Mouse (Mus musculus) urinary bladder, postnatal 4 days (tissue): Measurements from ENCODE around the gene Fry.
A peak's percentile ranks its signal among the peaks of the same experiment; 100 is the strongest.

ENCODE experiments used
- DNase-seq, 2 experiments: peaks; one replicate each; pipeline ENCODE4 v3.0.0; 2021 to 2022; ENCODE audit warnings: low spot score in 2 of 2

Fry gene

DNA sequence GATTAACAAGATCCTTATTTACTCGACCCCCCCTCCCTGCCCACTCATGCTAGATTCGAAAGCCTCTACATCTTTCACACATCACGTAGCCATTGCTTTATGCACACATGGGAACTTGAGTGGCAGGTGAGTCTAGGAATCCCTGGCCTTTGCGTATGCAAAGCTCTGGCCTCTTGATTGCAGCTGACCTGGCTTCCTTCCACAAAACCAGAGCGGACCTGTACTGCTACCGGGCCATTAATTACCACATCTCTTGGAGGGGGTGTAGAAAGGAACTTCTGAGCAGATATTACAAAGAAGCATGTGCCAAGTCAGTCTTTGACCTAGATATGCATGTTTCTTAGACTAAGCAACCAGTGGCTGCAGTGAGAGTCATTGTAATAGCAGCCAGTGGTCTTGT is 55.4 kb downstream of the Fry start:
- DNase-seq = no peak

DNA sequence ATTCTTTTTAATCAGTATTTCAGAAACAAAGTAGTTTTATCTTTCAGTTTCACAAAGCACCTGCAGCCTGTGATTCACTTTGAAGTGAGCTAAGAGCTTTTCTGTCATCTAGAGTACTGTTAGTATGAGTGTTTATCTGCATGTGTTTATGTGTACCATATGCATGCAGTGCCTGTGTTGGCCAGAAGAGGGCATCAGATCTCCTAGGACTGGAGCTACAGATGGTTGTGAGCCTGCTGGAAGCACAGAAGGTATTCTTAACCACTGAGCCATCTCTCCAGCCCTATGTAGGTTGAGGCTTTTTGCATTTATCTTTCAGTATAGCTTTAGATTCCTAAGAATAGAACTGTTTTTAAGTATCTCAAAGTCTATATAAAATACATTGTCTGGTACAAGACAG is 56.5 kb downstream of the Fry start:
- DNase-seq = no peak

DNA sequence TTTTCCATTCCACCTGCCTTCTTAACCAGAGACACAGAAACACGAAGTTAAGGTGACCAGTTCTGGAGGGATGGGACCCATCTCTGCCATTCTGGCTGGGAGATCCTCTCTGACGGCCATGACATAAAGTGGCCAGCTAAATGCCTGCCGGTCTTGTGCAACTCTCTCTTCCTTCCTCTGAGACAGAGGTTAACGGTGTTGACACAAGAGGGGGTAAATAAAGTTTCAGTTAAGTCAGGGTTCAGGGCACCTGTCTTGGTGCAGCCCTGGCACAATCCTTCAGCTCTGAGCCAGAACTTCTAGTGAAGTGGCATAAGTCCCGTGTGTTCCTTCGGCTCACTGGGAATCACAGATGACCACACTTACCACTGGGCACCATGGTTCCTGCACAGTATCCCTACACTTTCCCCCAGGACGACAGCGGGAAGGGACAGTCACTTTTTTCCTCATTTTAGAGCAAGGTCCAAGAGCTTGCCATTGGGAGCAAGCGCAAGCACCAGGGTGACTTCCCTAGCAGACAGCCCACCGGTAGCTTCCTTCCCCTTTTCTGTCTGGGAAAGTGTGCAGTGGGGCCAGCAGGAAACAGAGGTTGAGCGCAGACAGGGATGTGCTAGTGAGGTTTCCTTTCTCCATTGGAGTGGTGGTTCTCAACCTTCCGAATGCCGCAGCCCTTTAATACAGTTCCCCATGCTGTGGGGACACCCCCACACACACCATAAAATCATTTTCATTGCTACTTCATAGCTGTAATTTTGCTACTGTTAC is 58.0 kb downstream of the Fry start:
- no peak for DNase-seq

- DNase-seq = no peak
Measured at GRCm38 (mm10) chr5:150177757-150178156, 59.3 kb downstream of the Fry start.

DNA sequence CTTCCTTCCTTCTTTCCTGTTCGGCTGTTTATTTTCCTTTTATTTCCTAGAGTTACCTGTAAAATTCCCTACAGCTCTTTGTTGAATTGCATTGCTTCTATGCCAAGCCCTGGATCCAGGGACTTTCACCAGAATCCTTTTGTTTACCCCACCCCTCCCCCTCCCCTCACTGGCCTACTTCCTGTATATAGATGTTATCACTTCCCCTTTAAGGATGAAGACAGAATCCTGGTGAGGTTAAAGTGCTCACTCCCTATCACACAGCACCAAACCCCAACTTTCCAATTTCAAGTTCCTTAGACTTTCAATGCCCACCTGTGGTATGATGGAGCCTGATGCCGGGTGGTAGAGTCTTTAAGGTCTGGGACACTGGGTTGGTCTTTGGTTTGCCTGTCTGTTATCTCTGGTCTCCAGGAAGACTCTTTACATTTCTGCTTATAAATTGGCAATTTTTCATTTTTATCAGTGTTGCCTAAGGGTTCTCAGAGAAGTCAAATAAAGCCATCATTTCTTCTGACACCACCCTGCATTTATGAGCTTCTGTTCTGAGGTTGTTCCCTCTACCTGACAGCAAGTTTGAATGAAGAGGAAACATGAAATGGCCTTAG is 59.9 kb downstream of the Fry start:
- DNase-seq = no peak

DNA sequence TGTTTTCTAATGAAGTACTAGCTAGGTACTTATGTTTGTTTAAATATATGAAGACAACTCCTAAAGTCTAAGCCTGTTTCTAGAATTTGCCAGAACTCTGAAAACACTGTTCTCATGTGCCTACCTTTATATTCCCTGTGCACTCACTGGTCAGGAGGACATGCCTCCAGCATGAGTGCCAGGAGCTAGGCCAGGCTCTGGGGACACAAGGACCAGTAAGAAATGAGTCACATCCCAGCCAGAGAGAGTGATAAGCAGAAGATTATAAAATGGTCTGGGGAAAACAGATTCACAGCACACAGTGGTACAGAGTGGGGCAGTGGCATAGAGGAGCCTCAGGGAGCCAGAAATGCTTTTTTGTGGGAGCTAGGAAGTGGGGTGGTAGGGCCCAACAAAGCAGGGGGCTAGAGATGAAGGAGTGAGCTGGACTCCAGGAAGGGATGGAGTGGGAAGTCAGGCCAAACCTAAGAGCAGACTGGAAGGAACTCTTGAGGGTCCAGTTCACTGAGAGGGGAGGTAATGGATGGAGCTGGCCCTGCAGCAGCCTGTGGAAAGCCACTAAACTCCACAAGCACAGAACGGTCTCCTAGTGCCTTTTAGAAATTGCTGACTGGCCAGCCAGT is 62.7 kb downstream of the Fry start:
- DNase-seq = no peak

- DNase-seq = no peak
Measured at GRCm38 (mm10) chr5:150184959-150185358, 66.5 kb downstream of the Fry start.

- no peak for DNase-seq
Measured at GRCm38 (mm10) chr5:150186121-150186520, 67.7 kb downstream of the Fry start.

DNA sequence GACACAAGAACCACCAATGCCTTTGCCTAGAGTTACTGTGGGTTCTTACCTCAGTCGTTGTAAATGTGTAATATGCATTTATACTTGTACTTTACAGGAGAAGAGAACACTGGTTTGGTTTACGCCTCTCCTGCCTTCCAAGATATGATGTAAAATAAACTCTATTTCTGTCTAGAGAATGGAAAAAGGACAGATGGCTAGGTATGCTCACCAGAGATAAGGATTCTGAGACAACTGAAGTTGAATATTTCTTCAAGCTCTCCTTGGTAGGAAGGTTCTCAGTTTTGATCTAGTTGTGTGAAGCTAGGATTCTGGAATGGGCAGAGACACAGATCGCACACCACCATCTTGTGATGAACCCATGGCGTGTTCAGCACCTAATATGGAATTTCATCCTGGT is 68.2 kb downstream of the Fry start:
- DNase-seq = no peak

DNA sequence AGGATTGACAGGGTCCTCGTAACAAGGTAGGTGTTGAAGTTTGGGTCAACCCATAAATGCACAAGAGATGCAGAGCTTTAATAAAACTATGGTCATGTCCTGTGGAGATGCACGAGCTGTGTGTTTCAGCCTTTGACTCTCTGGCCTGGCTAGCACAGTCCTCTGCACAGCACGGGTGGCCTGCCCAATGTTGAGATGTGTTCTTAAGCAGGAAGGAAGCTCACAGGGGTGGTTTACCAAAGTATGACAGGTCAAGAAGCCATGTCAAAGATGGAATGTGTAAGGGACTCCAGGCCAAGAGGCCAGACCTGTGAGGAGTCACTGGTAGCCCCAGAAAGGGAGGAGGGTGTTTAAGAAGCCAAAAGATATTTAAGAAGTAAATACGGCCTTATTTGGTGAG is 69.6 kb downstream of the Fry start:
- DNase-seq = no peak

DNA sequence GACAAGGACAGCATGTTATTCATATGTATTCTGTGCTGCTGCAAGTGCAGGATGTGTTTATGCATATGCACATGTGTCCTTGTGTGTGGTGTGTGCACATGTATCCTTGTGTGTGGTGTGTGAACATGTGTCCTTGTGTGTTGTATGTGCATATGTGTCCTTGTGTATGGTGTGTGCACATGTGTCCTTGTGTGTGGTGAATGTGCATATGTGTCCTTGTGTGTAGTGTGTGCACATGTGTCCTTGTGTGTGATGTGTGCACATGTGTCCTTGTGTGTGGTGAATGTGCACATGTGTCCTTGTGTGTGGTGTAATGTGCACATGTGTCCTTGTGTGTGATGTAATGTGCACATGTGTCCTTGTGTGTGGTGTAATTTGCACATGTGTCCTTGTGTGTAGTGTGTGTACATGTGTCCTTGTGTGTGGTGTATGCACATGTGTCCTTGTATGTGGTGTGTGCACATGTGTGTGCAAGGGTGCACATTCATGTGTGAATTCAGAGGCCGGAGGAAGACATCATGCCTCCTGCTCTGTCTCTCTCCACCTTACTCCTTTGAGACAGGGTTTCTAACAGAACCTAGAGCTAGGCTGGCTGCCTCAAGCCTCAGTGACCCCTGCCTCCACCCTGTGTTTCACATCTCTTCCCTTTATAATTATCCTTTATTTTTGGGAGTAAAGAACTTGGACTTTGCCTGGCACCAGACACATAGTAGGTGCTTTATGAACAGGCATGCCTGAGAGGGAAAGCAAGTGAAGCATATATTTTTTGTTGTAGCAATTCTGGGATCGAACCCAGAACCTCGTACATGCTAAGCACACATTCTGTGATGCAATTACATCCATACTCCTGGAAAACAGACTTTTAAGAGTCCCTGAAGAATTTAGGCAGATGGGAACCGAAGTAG is 72.3 kb downstream of the Fry start:
- DNase-seq = no peak

DNA sequence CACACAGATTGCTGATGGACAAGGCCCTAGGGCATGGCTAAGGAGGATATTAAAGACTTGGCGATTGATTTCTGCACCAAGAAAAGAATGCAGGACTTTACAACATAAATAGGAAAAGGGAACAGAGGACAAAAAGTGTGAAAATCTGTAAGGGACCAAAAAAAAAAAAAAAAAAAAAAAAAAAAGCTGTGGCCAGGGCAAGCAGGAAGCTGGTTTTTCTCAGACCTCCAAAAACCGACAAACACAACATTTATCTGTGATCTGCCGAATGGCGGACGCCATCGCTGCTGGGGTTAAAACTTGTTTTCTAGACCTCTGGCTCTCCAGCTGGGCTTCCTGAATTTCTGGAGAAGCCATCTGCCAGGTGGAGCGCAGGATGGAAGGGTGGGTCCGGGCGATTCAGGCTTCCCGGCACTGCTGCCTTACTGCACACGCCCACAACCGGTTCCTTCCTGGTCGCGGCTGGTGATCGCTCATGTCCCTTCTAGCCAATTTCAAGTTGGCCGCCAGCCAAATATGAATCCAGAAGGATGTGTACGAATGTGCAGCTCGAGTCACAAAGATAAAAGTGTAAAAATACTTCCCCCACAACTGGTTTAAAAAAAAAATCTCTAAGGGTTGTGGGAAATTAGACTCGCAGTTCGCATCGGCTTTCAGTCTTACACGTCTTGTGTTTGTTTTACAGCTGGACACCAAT is 77.2 kb downstream of the Fry start:
- peak; percentile 65 to 76 for DNase-seq

DNA sequence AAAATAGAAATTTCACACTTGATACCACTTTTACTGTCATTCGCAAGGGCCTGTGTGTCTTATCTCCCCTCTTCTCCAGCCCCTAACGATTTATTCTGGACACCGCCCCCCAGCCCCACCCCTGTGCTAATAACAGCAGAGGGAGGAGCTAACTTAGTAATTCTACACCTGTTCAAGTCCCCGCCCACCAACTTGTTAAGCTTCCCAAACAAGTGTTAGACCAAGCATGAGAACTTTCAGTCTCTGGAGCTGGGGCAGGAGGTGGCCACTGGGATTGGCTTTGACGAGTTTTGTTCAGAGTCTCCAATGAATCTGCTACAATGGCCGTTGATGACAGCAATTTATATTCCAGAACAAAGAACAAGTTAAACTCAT is 77.8 kb downstream of the Fry start:
- peak in 1 of 2 experiments; percentile 36 for DNase-seq

- no peak for DNase-seq
Measured at GRCm38 (mm10) chr5:150196881-150197311, 78.5 kb downstream of the Fry start.

DNA sequence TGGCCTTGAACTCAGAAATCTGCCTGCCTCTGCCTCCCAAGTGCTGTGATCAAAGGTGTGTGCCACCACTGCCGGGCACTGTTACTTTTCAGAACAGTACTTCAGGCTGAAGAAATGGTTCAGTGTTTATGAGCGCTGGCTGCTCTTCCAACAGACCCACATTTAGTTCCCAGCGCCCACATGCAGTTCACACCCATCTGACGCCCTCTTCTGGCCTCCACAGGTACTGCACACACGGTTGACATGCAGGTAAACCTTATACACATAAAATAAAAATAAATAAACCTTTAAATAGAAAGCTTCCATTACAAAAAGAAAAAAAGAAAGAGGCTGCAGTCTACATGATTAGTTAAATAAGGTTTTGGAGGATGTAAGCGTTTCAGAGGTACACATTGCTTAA is 88.3 kb downstream of the Fry start:
- DNase-seq = no peak

DNA sequence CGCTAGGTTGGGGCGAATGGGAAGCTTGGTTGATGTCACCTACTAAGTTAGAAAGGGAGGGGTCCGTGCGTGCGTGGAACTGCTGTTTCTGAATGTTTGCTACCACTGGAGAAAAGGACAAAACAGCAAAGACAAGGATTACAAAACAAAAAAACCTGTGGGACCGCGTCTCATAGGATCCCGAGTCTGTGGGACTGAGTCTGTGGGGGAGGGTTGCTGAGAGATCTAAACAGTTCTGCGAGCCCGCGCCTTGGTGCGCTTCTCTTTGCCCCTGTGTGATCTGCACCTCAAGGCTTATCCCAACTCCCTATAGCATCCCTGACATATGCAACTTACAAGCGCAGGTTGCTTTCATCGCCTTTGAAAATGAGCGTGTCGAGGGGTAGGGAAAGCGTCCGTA is 89.2 kb downstream of the Fry start:
- DNase-seq = no peak

DNA sequence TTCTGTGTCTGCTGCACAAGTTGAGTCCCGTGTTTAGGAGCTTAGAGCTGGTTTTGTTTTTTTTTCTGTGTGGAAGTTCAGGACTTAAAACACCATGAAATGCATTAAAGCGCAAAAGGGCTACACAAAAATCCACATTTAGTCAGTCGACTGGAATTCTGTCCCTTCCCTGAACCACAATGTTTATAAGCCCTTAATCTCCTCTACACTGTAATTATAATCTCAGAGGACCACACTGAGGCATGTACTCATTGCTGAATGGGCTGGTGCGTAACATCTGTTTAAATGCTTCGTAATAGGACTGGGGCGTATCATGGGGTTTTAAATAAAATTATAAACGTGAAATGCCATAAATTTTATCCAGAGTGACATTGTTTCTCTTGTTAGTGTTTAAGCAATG is 89.6 kb downstream of the Fry start:
- no peak for DNase-seq

- no peak for DNase-seq
Measured at GRCm38 (mm10) chr5:150214081-150214480, 95.6 kb downstream of the Fry start.

DNA sequence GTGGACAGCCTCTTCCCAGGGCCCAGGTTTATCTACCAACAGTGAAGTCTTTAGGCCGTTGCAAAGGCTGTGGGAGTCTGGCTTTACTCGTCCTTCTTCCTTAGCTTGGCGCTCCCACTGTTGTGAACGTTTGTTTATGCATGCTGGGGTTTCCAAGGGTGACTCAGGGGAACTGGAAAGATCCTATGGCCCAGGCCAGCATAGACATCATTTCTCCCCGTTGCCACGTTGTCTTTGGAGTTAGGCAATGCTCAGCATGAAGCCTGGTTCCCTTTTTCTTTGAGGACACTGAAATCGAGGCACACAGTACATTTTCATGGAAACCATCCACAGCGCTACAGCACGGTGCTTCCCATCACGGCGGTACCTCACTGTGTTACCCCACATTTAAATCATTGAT is 97.6 kb downstream of the Fry start:
- DNase-seq = no peak

DNA sequence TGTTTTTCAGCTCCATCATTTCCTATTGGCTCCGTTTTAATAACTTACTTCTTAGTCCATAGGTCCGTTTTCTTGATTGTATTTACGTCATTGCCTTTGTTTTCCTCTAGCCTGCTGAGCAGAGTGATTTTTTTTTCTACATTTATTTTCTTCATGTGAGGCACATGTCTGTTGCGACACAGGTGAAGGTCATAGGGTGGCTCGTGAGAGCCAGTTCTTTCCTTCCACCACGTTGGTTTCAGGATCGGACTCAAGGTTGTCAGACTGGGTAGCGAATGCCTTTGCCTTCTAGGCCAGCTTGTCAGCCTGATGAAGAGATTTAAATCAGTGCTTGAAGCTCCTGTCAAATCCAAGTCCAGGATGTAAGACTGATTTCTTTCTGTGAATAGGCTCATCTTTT is 101.0 kb downstream of the Fry start:
- no peak for DNase-seq

- DNase-seq = no peak
Measured at GRCm38 (mm10) chr5:150220333-150220732, 101.9 kb downstream of the Fry start.

GRCm38 (mm10) chr5:150221806-150222205 is 103.4 kb downstream of the Fry start:
- DNase-seq = peak in 1 of 2 experiments; percentile 41
